Mouse (Mus musculus): ENCODE measurements around the gene Cbwd1. TPM values are rescaled to one million over a fixed set of nuclear protein-coding genes. Genes with fewer than 3 reads are reported as not detected.
A peak's percentile ranks its signal among the peaks of the same experiment; 100 is the strongest.

Cbwd1 gene
- polyA plus RNA-seq, 1 experiment from 2014 or later, result 11.9 TPM

GRCm38 (mm10) chr19:24988831-24989230 lies 27.4 kb upstream of the Cbwd1 start:
- H3K4me3 ChIP-seq (ENCODE audit: inconsistent target), result no peak overlapping the region
- peak overlapping the region; percentile 86 for H3K27ac ChIP-seq
- WGBS (ENCODE audit: missing documents), result 10% methylated on average over 5 of the region's 5 CpGs

GRCm38 (mm10) chr19:24987355-24987754 lies 25.9 kb upstream of the Cbwd1 start:
- Histone ChIP-seq H3K79me2 (ENCODE audit: inconsistent target) (no peaks in the 10 kb centered on the region), H3K36me3 (ENCODE audit: inconsistent target) (no peaks in the 10 kb centered on the region), H3K4me3 (ENCODE audit: inconsistent target) (no peak overlapping the region), H3K27ac (peak overlapping the region; percentile 86)
- WGBS (ENCODE audit: missing documents), result 16% methylated on average over 4 of the region's 4 CpGs

More at GRCm38 (mm10) chr19:24988831-24989230, 27.4 kb upstream of the Cbwd1 start:
- H3K79me2 ChIP-seq (ENCODE audit: inconsistent target), result no peaks in the 10 kb centered on the region
- no peaks in the 10 kb centered on the region for H3K36me3 ChIP-seq (ENCODE audit: inconsistent target)

- Histone ChIP-seq H3K36me3 (ENCODE audit: inconsistent target) (no peaks in the 10 kb centered on the region), H3K27ac (no peak overlapping the region), H3K79me2 (ENCODE audit: inconsistent target) (no peaks in the 10 kb centered on the region), H3K4me3 (ENCODE audit: inconsistent target) (no peak overlapping the region)
- 94% methylated on average over 2 of the region's 2 CpGs for WGBS (ENCODE audit: missing documents)
Measured at GRCm38 (mm10) chr19:24985045-24985444, 23.6 kb upstream of the Cbwd1 start.

- no peaks in the 10 kb centered on the region for H3K79me2 ChIP-seq (ENCODE audit: inconsistent target)
- 64% methylated on average over 7 of the region's 7 CpGs for WGBS (ENCODE audit: missing documents)
- H3K36me3 ChIP-seq (ENCODE audit: inconsistent target), result no peaks in the 10 kb centered on the region
- no peak overlapping the region for H3K4me3 ChIP-seq (ENCODE audit: inconsistent target)
- no peak overlapping the region for H3K27ac ChIP-seq
Measured at GRCm38 (mm10) chr19:24983857-24984498, 22.6 kb upstream of the Cbwd1 start.

- no peak overlapping the region for H3K4me3 ChIP-seq (ENCODE audit: inconsistent target)
- H3K79me2 ChIP-seq (ENCODE audit: inconsistent target), result no peaks in the 10 kb centered on the region
- H3K27ac ChIP-seq, result no peak overlapping the region
- WGBS (ENCODE audit: missing documents), result 93% methylated on average over 4 of the region's 4 CpGs
- no peaks in the 10 kb centered on the region for H3K36me3 ChIP-seq (ENCODE audit: inconsistent target)
Measured at GRCm38 (mm10) chr19:24983050-24983449, 21.6 kb upstream of the Cbwd1 start.

- Histone ChIP-seq H3K79me2 (ENCODE audit: inconsistent target) (no peaks in the 10 kb centered on the region), H3K36me3 (ENCODE audit: inconsistent target) (no peaks in the 10 kb centered on the region), H3K27ac (peak overlapping the region; percentile 10), H3K4me3 (ENCODE audit: inconsistent target) (no peak overlapping the region)
- 54% methylated on average over 8 of the region's 8 CpGs for WGBS (ENCODE audit: missing documents)
Measured at GRCm38 (mm10) chr19:24981294-24981693, 19.9 kb upstream of the Cbwd1 start.

GRCm38 (mm10) chr19:24978852-24979842 lies 17.7 kb upstream of the Cbwd1 start:
- Histone ChIP-seq H3K79me2 (ENCODE audit: inconsistent target) (no peaks in the 10 kb centered on the region), H3K27ac (no peak overlapping the region), H3K4me3 (ENCODE audit: inconsistent target) (no peak overlapping the region), H3K36me3 (ENCODE audit: inconsistent target) (no peaks in the 10 kb centered on the region)
- 72% methylated on average over 9 of the region's 10 CpGs for WGBS (ENCODE audit: missing documents)

GRCm38 (mm10) chr19:24977991-24978390 lies 16.6 kb upstream of the Cbwd1 start:
- no peaks in the 10 kb centered on the region for H3K36me3 ChIP-seq (ENCODE audit: inconsistent target)
- 94% methylated on average over 11 of the region's 11 CpGs for WGBS (ENCODE audit: missing documents)
- no peak overlapping the region for H3K27ac ChIP-seq
- H3K79me2 ChIP-seq (ENCODE audit: inconsistent target), result no peaks in the 10 kb centered on the region
- no peak overlapping the region for H3K4me3 ChIP-seq (ENCODE audit: inconsistent target)

GRCm38 (mm10) chr19:24972701-24973390 lies 11.4 kb upstream of the Cbwd1 start:
- 83% methylated on average over 3 of the region's 3 CpGs for WGBS (ENCODE audit: missing documents)
- Histone ChIP-seq H3K27ac (no peak overlapping the region), H3K79me2 (ENCODE audit: inconsistent target) (no peaks in the 10 kb centered on the region), H3K4me3 (ENCODE audit: inconsistent target) (no peak overlapping the region), H3K36me3 (ENCODE audit: inconsistent target) (no peaks in the 10 kb centered on the region)

GRCm38 (mm10) chr19:24971307-24971706 lies 9.9 kb upstream of the Cbwd1 start:
- WGBS (ENCODE audit: missing documents), result 0% methylated on average over 7 of the region's 7 CpGs
- Histone ChIP-seq H3K79me2 (ENCODE audit: inconsistent target) (no peaks in the 10 kb centered on the region), H3K36me3 (ENCODE audit: inconsistent target) (no peaks in the 10 kb centered on the region), H3K27ac (peak overlapping the region; percentile 46), H3K4me3 (ENCODE audit: inconsistent target) (no peak overlapping the region)

GRCm38 (mm10) chr19:24966941-24967340 lies 5.5 kb upstream of the Cbwd1 start:
- WGBS (ENCODE audit: missing documents), result 16% methylated on average over 2 of the region's 2 CpGs
- H3K27ac ChIP-seq, result peak overlapping the region; percentile 97

GRCm38 (mm10) chr19:24966203-24966602 lies 4.8 kb upstream of the Cbwd1 start:
- no peak overlapping the region for H3K4me3 ChIP-seq (ENCODE audit: inconsistent target)
- peaks cover 1% of the 10 kb centered on the region for H3K79me2 ChIP-seq (ENCODE audit: inconsistent target)
- H3K36me3 ChIP-seq (ENCODE audit: inconsistent target), result no peaks in the 10 kb centered on the region
- H3K27ac ChIP-seq, result peak overlapping the region; percentile 97
- 14% methylated on average over 2 of the region's 2 CpGs for WGBS (ENCODE audit: missing documents)

More at GRCm38 (mm10) chr19:24966941-24967340, 5.5 kb upstream of the Cbwd1 start:
- Histone ChIP-seq H3K79me2 (ENCODE audit: inconsistent target) (no peaks in the 10 kb centered on the region), H3K36me3 (ENCODE audit: inconsistent target) (no peaks in the 10 kb centered on the region), H3K4me3 (ENCODE audit: inconsistent target) (no peak overlapping the region)

GRCm38 (mm10) chr19:24958531-24958930 lies 2.9 kb downstream of the Cbwd1 start:
- Histone ChIP-seq H3K27ac (no peak overlapping the region), H3K36me3 (ENCODE audit: inconsistent target) (no peaks in the 10 kb centered on the region), H3K4me3 (ENCODE audit: inconsistent target) (no peak overlapping the region), H3K79me2 (ENCODE audit: inconsistent target) (peaks cover 28% of the 10 kb centered on the region)
- 37% methylated on average over 3 of the region's 3 CpGs for WGBS (ENCODE audit: missing documents)

GRCm38 (mm10) chr19:24945521-24946262 lies 15.7 kb downstream of the Cbwd1 start:
- Histone ChIP-seq H3K27ac (no peak overlapping the region), H3K36me3 (ENCODE audit: inconsistent target) (no peaks in the 10 kb centered on the region), H3K79me2 (ENCODE audit: inconsistent target) (no peaks in the 10 kb centered on the region), H3K4me3 (ENCODE audit: inconsistent target) (no peak overlapping the region)

Measured in macrophage (primary cell).